Mouse (Mus musculus): ENCODE results near the gene Ugt8a. TPM values are rescaled to one million over a fixed set of nuclear protein-coding genes. Genes with fewer than 3 reads are reported as not detected.

Gene Ugt8a
- polyA plus RNA-seq, 1 experiment from 2014 or later = 6.2 TPM

DNA sequence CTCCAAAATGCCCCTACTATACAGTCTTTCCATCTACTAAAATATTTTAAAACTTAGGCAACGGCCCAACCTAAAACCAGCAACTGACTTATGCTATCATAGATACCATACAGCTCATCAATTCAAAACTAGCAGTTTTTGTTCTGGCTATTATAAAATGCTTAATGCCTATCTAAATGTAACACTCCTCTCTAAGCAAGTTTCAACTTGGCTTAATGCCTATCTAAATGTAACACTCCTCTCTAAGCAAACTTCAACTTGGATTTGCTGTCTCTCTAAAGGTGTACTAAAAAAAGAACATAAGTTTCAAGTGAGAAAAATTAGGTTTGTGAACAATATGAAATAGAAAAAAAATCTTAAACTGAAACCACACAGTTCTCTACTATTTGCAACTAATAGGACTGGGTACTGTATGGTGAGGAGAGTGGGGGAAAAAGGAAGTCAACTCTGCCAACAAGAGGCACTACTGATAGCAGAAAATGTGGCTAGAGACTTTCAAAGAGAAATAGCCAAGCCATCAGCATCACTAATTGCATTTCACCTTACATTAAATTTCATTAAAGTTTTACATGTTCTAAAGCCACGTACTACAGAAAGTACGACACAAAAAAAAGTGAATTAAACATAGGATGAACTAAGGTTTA lies 5.7 kb downstream of the Ugt8a start:
- no peak overlapping the region for H3K9ac ChIP-seq
- no peak overlapping the region for H3K4me3 ChIP-seq (replicated peaks)
- WGBS = 86% methylated on average over 3 of the region's 3 CpGs
- no peak for ATAC-seq (replicated peaks; ENCODE audit: low FRiP score)
- no peak overlapping the region for H3K4me2 ChIP-seq
- peaks cover 6% of the 10 kb centered on the region for H3K4me1 ChIP-seq
- H3K36me3 ChIP-seq = no peaks in the 10 kb centered on the region
- H3K27ac ChIP-seq = no peak overlapping the region
- H3K9me3 ChIP-seq (replicated peaks) = no peaks in the 10 kb centered on the region
- H3K27me3 ChIP-seq = peaks cover 21% of the 10 kb centered on the region

DNA sequence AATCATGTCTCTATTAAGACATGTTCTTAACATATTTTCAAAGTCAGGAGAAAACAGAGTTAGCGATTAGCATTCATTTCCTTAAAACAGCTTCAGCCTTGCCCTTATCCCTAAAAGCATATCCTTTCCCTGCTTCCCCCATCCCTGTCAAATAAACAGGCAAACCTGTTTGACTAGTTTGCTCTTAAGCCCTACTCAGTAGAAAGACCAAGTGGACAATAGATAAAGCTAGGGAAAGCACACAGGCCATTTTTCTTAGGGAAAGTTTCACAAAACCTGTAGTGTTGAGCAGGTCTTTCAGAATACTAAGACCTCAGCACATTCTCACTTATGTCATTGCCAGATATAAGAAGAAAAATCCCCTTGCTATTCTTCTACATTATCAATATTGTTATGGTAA lies 7.4 kb downstream of the Ugt8a start:
- Histone ChIP-seq H3K4me3 (replicated peaks) (no peak overlapping the region), H3K27ac (no peak overlapping the region), H3K4me2 (no peak overlapping the region), H3K9ac (no peak overlapping the region), H3K36me3 (no peaks in the 10 kb centered on the region), H3K9me3 (replicated peaks) (no peaks in the 10 kb centered on the region), H3K27me3 (peaks cover 9% of the 10 kb centered on the region), H3K4me1 (no peaks in the 10 kb centered on the region)
- ATAC-seq (replicated peaks; ENCODE audit: low FRiP score) = no peak
- WGBS = 44% methylated on average over 1 of the region's 1 CpGs

DNA sequence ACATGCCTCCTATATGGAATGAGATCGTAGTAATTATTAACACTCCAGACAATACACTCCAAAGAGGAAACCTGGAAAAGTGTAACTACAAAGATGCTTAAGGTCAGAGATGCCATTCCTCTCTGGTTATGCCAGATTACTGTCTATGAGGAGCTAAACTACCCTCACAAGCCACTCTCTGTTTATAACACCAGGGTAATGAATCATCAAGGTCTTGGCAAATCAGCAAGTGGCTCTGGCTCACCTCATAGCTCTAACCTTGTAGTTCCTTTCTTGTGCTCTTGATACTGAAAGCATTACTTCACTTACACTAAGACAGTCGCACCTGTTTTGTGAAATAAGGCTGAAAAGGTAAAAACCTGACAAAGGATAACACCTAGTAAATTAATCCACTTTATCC lies 17.5 kb downstream of the Ugt8a start:
- H3K4me3 ChIP-seq (replicated peaks) = no peak overlapping the region
- 77% methylated on average over 2 of the region's 2 CpGs for WGBS
- H3K9ac ChIP-seq = no peak overlapping the region
- H3K27ac ChIP-seq = no peak overlapping the region
- no peak overlapping the region for H3K4me2 ChIP-seq
- H3K27me3 ChIP-seq = no peaks in the 10 kb centered on the region
- H3K36me3 ChIP-seq = no peaks in the 10 kb centered on the region
- H3K4me1 ChIP-seq = no peaks in the 10 kb centered on the region
- no peak for ATAC-seq (replicated peaks; ENCODE audit: low FRiP score)
- H3K9me3 ChIP-seq (replicated peaks) = no peaks in the 10 kb centered on the region

DNA sequence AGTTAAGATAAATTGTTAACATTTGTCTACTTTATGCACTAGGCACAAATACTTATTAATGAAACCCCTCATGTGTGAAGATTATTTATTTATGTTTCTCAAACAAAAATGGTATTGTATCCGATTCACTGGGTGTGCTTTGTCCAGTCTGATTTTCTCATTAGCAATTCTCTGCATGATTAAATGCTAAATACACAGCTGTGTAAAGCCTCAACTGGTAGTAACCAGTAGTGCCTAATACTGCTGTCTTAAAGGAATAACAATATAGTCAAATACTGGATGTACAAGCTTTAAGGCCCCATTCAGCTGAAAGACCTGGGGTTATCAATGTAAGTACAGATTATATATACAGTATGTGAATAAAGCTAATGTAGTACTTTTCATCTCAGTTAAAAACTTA lies 39.4 kb downstream of the Ugt8a start:
- no peaks in the 10 kb centered on the region for H3K4me1 ChIP-seq
- no peak for ATAC-seq (replicated peaks; ENCODE audit: low FRiP score)

DNA sequence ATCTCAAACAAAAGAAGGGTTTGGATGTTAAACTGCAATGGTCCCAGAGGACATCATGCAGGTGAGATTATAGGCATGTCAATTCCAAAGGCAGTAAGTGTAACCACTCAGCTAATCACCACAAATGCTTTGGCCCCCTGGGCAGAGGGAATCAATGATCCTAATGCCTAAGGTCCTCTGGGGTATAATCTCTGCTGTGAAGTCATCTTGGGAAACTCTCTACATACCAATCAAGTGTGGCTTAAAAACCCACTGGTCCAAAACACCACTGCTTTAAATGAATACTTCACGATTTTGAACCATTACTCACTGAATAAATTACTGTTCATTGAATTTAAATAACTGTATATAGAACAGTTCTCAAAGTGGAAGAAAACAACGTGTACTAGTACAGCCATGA lies 51.3 kb downstream of the Ugt8a start:
- Histone ChIP-seq H3K4me1 (no peaks in the 10 kb centered on the region), H3K27me3 (no peaks in the 10 kb centered on the region), H3K27ac (no peak overlapping the region), H3K4me2 (no peak overlapping the region), H3K36me3 (no peaks in the 10 kb centered on the region), H3K9ac (no peak overlapping the region), H3K9me3 (replicated peaks) (no peaks in the 10 kb centered on the region), H3K4me3 (replicated peaks) (no peak overlapping the region)
- ATAC-seq (replicated peaks; ENCODE audit: low FRiP score) = no peak
- WGBS = 55% methylated on average over 2 of the region's 2 CpGs

More for the DNA sequence above, 39.4 kb downstream of the Ugt8a start:
- no peak overlapping the region for H3K27ac ChIP-seq
- no peaks in the 10 kb centered on the region for H3K36me3 ChIP-seq
- H3K4me2 ChIP-seq = no peak overlapping the region
- H3K4me3 ChIP-seq (replicated peaks) = no peak overlapping the region
- H3K9me3 ChIP-seq (replicated peaks) = no peaks in the 10 kb centered on the region
- WGBS = 69% methylated on average over 1 of the region's 1 CpGs
- H3K9ac ChIP-seq = no peak overlapping the region
- H3K27me3 ChIP-seq = no peaks in the 10 kb centered on the region

DNA sequence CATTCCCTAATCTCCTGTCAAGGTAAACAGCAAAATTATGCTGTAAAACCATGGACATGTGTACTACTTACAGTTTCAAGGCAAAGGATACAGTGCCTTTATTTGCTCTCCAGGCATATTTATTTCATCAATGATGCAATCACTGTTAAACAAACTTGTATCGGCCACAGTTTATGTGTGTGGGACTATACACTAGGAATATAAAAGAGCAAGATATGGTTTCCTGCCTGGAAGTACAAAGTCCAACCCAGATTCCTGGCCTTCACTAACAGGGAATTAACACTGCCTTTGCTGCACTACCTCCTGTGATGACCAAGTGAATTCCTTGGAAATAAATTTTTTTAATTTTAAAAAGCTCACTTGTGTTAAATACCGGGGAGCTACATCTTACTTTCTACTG lies 53.5 kb downstream of the Ugt8a start:
- H3K4me3 ChIP-seq (replicated peaks) = no peak overlapping the region
- H3K27me3 ChIP-seq = no peaks in the 10 kb centered on the region
- H3K9me3 ChIP-seq (replicated peaks) = no peaks in the 10 kb centered on the region
- no peak overlapping the region for H3K9ac ChIP-seq
- no peak overlapping the region for H3K27ac ChIP-seq
- no peaks in the 10 kb centered on the region for H3K36me3 ChIP-seq
- no peak overlapping the region for H3K4me2 ChIP-seq
- H3K4me1 ChIP-seq = no peaks in the 10 kb centered on the region
- no peak for ATAC-seq (replicated peaks; ENCODE audit: low FRiP score)
- WGBS = 87% methylated on average over 2 of the region's 2 CpGs

DNA sequence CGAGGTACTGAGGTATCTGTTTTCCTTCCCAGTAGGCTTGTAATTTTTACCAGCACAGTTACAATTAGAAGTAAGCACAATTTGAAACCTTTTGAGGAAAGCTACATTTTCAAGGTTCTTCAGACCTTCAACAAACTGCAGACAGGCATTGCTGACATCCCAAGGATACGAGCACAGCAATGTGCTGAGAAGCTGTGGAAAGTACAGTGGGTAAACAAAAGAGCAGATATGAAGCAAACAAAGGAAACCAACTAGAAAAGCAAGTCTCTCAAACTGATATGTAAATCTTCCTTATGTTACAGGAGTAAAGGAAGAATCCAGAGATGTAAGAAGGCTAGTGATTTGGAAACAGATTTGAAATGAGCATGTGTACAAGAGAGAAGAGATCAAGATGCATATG lies 54.0 kb downstream of the Ugt8a start:
- H3K36me3 ChIP-seq = no peaks in the 10 kb centered on the region
- WGBS = 64% methylated on average over 2 of the region's 2 CpGs
- no peak overlapping the region for H3K9ac ChIP-seq
- H3K4me1 ChIP-seq = no peaks in the 10 kb centered on the region
- no peak overlapping the region for H3K4me2 ChIP-seq
- no peaks in the 10 kb centered on the region for H3K9me3 ChIP-seq (replicated peaks)
- no peak overlapping the region for H3K27ac ChIP-seq
- H3K27me3 ChIP-seq = no peaks in the 10 kb centered on the region
- H3K4me3 ChIP-seq (replicated peaks) = no peak overlapping the region
- ATAC-seq (replicated peaks; ENCODE audit: low FRiP score) = no peak

DNA sequence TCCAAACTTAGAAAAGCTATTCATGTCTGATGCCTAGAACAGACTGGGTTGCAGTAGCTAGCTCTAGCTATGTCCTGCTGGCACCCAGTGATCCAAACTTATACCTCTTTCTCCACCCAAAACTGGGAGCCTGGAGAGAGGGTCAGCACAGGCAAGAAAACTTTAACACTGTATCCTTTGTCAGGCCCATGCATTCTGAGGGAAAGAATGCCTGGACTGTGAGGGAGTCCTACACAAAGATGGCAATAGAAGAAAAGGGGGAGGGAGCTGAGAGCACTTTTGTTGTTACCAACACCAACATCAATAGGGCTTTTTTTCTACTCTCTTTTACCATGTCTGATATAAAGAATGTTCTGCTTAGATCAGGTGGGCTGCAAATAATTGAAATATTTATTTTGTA lies 55.4 kb downstream of the Ugt8a start:
- no peaks in the 10 kb centered on the region for H3K27me3 ChIP-seq
- H3K4me1 ChIP-seq = no peaks in the 10 kb centered on the region
- H3K9me3 ChIP-seq (replicated peaks) = no peaks in the 10 kb centered on the region
- H3K4me3 ChIP-seq (replicated peaks) = no peak overlapping the region
- ATAC-seq (replicated peaks; ENCODE audit: low FRiP score) = no peak
- H3K4me2 ChIP-seq = no peak overlapping the region
- no peaks in the 10 kb centered on the region for H3K36me3 ChIP-seq
- no peak overlapping the region for H3K27ac ChIP-seq
- no peak overlapping the region for H3K9ac ChIP-seq

DNA sequence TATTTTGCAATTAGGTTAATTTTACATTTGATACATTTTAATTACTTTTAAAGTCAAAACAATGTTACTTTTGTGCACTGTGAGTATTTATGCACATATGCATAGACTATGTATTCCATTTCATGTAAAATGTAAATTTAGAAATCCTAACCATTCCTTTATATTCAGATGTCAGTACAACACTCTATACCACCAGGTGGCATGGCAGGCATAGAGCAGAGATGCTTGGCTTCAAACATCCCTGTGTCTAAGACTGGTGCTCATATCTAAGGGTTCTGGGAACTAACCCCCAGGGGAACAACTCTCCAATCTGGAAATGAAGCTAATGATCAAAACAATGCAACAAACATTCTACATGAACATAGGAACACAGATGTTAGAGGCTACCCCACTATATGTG lies 56.6 kb downstream of the Ugt8a start:
- Histone ChIP-seq H3K27ac (no peak overlapping the region), H3K36me3 (no peaks in the 10 kb centered on the region), H3K4me3 (replicated peaks) (no peak overlapping the region), H3K4me2 (no peak overlapping the region), H3K9me3 (replicated peaks) (no peaks in the 10 kb centered on the region), H3K27me3 (no peaks in the 10 kb centered on the region), H3K9ac (no peak overlapping the region), H3K4me1 (no peaks in the 10 kb centered on the region)
- no peak for ATAC-seq (replicated peaks; ENCODE audit: low FRiP score)

DNA sequence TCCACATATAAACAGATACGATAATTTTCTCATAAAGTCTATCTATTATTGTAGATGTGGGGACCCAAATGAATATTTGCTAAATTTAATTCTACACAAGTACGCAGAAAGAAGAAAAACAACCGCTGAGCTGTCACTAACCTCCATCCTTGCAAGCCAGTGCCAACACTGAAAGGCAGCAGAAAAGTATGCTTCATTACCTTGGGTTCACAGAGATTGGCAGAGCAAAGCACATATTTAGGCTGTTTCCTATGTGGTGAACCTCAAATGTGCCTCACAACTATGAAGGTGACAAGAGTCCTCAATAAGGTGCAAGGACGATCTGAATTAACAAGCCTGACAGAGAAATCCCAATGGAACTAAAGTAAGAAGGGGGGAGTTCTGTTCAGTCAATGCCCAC lies 64.0 kb downstream of the Ugt8a start:
- H3K4me3 ChIP-seq (replicated peaks) = no peak overlapping the region
- no peaks in the 10 kb centered on the region for H3K27me3 ChIP-seq
- H3K4me2 ChIP-seq = no peak overlapping the region
- H3K9me3 ChIP-seq (replicated peaks) = no peaks in the 10 kb centered on the region
- H3K36me3 ChIP-seq = no peaks in the 10 kb centered on the region
- no peak for ATAC-seq (replicated peaks; ENCODE audit: low FRiP score)
- no peak overlapping the region for H3K9ac ChIP-seq
- 86% methylated on average over 4 of the region's 4 CpGs for WGBS
- peak overlapping the region; percentile 32; the same call in 1 of the 2 replicates for H3K27ac ChIP-seq
- no peaks in the 10 kb centered on the region for H3K4me1 ChIP-seq

DNA sequence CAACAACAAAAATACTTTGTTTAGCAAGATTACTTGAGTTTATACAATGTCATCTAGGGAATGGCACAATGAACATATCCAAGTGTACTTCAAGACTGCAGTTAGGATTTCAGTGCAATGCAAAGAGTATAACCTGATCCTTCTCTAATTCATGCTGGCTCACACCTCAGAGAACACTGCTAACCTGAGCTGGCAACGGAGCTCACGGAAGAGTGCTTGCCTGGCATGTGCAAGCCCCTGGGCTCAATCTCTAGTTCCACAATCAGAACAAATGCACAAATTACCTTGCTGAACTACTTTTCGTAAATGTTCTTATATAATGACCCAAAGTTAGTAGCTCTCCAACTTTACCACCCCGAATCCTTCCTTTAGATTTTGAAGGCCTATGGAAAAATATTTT lies 68.5 kb downstream of the Ugt8a start:
- no peak overlapping the region for H3K4me2 ChIP-seq
- ATAC-seq (replicated peaks; ENCODE audit: low FRiP score) = peak; percentile 88
- WGBS = 55% methylated on average over 4 of the region's 4 CpGs
- H3K36me3 ChIP-seq = no peaks in the 10 kb centered on the region
- no peak overlapping the region for H3K9ac ChIP-seq
- no peaks in the 10 kb centered on the region for H3K27me3 ChIP-seq
- H3K27ac ChIP-seq = no peak overlapping the region
- H3K4me3 ChIP-seq (replicated peaks) = no peak overlapping the region
- no peaks in the 10 kb centered on the region for H3K9me3 ChIP-seq (replicated peaks)
- no peaks in the 10 kb centered on the region for H3K4me1 ChIP-seq

DNA sequence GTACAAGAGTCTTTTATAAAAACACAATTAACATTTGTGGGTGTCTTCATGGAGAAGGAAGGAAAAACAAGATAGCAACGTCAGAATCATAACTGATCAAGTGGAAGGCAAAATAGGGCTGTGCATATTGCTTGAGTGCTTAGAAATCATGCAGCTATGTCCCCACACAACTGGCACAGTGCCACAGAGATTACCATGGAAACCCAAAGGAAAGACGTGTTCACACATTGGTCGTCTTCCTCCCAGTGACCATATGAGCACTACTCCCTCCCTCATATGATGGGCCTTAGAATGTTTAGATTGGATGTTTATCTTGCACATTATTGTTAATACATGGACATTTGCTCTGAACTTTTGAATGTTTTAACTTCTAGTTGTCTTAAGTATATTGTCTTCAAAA lies 76.8 kb downstream of the Ugt8a start:
- no peak overlapping the region for H3K4me2 ChIP-seq
- H3K9me3 ChIP-seq (replicated peaks) = no peaks in the 10 kb centered on the region
- no peak for ATAC-seq (replicated peaks; ENCODE audit: low FRiP score)
- WGBS = 72% methylated on average over 3 of the region's 3 CpGs
- no peak overlapping the region for H3K4me3 ChIP-seq (replicated peaks)
- H3K27me3 ChIP-seq = no peaks in the 10 kb centered on the region
- no peak overlapping the region for H3K27ac ChIP-seq
- no peaks in the 10 kb centered on the region for H3K36me3 ChIP-seq
- no peak overlapping the region for H3K9ac ChIP-seq
- no peaks in the 10 kb centered on the region for H3K4me1 ChIP-seq

DNA sequence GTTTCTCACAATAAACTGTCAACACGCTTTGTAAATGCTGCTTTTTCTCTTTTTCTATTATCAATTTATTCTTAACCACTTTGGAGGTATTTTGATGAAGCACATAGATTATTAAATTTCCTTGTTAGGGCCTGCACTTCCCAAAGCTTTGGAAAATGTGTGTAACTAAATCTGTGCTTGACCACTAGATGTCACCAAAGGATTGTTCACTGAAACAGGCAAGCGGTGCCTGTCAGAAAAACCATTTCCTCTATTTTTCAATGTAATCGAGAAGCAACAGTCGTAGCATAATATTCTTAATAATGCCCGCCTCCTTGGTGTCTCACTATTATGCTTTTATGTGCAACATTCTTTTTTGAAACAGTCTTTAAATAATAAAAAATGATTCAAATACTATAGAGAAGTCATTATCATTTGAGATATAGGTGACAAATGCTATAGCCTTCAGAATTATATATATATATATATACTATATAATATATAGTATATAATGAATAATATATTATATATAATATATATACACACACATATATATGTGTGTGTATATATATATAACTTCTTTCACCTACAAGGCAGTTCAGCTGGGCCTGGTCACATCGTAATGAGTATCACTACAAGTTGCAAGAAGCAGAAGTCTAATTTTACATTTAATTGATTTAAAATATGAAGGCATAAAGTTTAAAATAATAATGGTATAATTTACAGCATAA lies 89.1 kb downstream of the Ugt8a start:
- Histone ChIP-seq H3K9ac (no peak overlapping the region), H3K27ac (no peak overlapping the region), H3K4me3 (replicated peaks) (no peak overlapping the region), H3K4me2 (no peak overlapping the region), H3K9me3 (replicated peaks) (no peaks in the 10 kb centered on the region), H3K27me3 (no peaks in the 10 kb centered on the region), H3K4me1 (no peaks in the 10 kb centered on the region), H3K36me3 (no peaks in the 10 kb centered on the region)
- 26% methylated on average over 6 of the region's 6 CpGs for WGBS
- ATAC-seq (replicated peaks; ENCODE audit: low FRiP score) = 0 out of 2 replicates have a peak, but pooled peaks have one; percentile 54

Data from kidney, embryonic 15.5 days (tissue).